Mouse (Mus musculus) cerebellum, adult 2 months (tissue): ENCODE measurements at regions not wholly inside any gene's neighbourhood (a gene's known extent, or its start where the extent isn't known, plus 50 kb on each side); places are given as distances from the start of the nearest gene placed in this dataset.

Source experiments
- CTCF ChIP-seq: fragments of 200-500 bp; IDR thresholded peaks from 2 replicates; pipeline ENCODE4 v1.5.1; 2011; ENCODE audit warnings: low read depth, mild to moderate bottlenecking, control low read depth, low read length, moderate library complexity, borderline replicate concordance; ENCODE audit not compliant: insufficient read depth
- POLR2A ChIP-seq: fragments of 200-500 bp; IDR thresholded peaks from 2 replicates; pipeline ENCODE4 v1.6.1; 2011; ENCODE audit warnings: low read length, control low read depth, borderline replicate concordance; ENCODE audit not compliant: insufficient read depth

GRCm38 (mm10) chr15:61299796-61300195 lies 377.0 kb upstream of the A1bg start:
- TF ChIP-seq POLR2A (no peak), CTCF (no peak)
